Mouse (Mus musculus) cerebellum, adult 2 months (tissue): ENCODE measurements around the gene Ptpn6. TPM values are rescaled to one million over a fixed set of nuclear protein-coding genes. Genes with fewer than 3 reads are reported as not detected.
A peak's percentile ranks its signal among the peaks of the same experiment; 100 is the strongest.

Experiments used
- DNase-seq, 2 experiments: peaks; one replicate each; pipeline ENCODE4 v3.0.0; 2021
- H3K27ac ChIP-seq: fragments of 200-500 bp; 2 replicates; pipeline ENCODE4 v1.5.1; 2012; ENCODE audit warnings: low read length, control low read depth, inconsistent platforms; ENCODE audit not compliant: insufficient read depth
- H3K27me3 ChIP-seq: fragments of 200-500 bp; 2 replicates; pipeline ENCODE4 v1.6.1; 2012; ENCODE audit warnings: inconsistent platforms, mild to moderate bottlenecking, low read length, moderate library complexity; ENCODE audit not compliant: control insufficient read depth, insufficient read depth
- H3K4me1 ChIP-seq: fragments of 200-500 bp; 2 replicates; pipeline ENCODE4 v1.6.1; 2011; ENCODE audit warnings: low read length; ENCODE audit not compliant: control insufficient read depth, insufficient read depth
- H3K4me3 ChIP-seq: fragments of 200-500 bp; replicated peaks from 2 replicates; pipeline ENCODE3; 2011; ENCODE audit warnings: mild to moderate bottlenecking, low read depth, low read length, control low read depth; ENCODE audit not compliant: insufficient read depth
- CTCF ChIP-seq: fragments of 200-500 bp; IDR thresholded peaks from 2 replicates; pipeline ENCODE4 v1.5.1; 2011; ENCODE audit warnings: low read depth, mild to moderate bottlenecking, control low read depth, low read length, moderate library complexity, borderline replicate concordance; ENCODE audit not compliant: insufficient read depth
- POLR2A ChIP-seq: fragments of 200-500 bp; IDR thresholded peaks from 2 replicates; pipeline ENCODE4 v1.6.1; 2011; ENCODE audit warnings: low read length, control low read depth, borderline replicate concordance; ENCODE audit not compliant: insufficient read depth
- WGBS: fragments of 180-500 bp; shearing (Covaris S2); methylation state at CpG from one replicate; pipeline ENCODE4 v1.1.7; 2018; 5-methylcytosine and 5-hydroxymethylcytosine counted together
- polyA plus RNA-seq: library from polyadenylated mRNA; depleted of rRNA; stranded (reverse); fragments of >200 nt; gene quantifications from 2 replicates; pipeline ENCODE4 v1.2.3, GENCODE M21; 2012

The Ptpn6 gene
- polyA plus RNA-seq, 1 experiment: 2.2 TPM

DNA sequence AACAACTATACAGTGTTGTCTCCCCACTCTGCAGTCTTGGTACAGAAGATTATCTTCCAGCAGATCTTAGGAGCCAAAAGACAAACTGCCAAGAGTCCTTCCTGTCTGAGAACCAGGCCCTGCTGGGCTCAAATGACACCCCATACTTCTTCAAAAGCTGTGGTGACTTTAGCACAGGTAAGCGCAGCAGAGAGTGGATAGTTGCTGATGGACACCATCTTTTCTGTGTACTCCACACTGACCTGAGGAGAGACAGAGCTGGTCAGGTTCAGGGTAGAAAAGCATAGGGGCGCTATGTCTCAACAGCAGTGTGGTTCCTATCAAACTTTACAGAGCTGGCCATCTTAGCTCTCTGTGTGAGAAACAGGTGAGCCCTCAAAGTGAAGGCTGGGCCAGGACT is 34.1 kb downstream of the Ptpn6 start:
- no peak for TF ChIP-seq POLR2A
- TF ChIP-seq CTCF: no peak
- 93% methylated on average over 2 of the region's 2 CpGs for WGBS
- no peaks in the 10 kb centered on the region for H3K27me3 ChIP-seq
- no peak for DNase-seq
- H3K27ac ChIP-seq: no peak overlapping the region
- peaks cover 21% of the 10 kb centered on the region for H3K4me1 ChIP-seq
- H3K4me3 ChIP-seq: no peak overlapping the region

DNA sequence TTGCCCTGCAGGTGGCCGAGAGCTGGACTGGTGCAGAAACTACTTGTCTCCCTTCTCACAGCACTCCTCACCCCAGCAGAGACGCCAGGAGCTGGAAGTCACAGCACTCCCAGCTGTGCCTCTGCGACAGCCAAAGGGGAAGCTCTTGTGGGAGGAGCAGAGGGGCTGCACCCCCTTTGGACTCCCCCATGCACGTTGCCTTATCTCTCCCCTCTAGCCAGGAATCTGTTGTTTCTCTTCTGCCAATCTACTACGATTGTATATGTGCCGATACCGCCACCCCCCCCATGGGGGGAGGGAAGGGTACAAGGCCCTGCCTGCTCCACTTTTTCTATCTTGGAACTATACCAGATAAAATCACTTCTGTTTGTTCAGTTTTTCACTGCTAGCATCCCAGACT is 34.7 kb downstream of the Ptpn6 start:
- Histone ChIP-seq H3K27ac (no peak overlapping the region), H3K4me1 (peaks cover 22% of the 10 kb centered on the region), H3K27me3 (no peaks in the 10 kb centered on the region), H3K4me3 (no peak overlapping the region)
- TF ChIP-seq POLR2A (no peak), CTCF (no peak)
- 61% methylated on average over 7 of the region's 7 CpGs for WGBS
- no peak for DNase-seq

DNA sequence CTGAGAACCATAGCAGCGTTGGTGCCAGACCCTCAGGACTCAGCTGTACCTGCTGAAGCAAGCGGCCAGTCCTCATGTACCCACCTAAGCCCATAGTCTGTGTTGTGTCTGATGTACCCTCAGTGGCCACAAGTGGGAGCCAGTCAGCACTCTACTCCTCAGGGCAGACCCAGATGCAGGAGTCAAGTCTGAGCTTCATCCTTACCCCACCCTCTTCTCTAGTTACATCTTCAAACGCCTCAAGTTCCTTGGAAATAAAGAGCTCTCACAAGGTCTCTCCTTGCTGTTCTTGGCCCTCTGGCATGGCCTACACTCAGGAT is 35.8 kb downstream of the Ptpn6 start:
- Histone ChIP-seq H3K4me3 (no peak overlapping the region), H3K27me3 (no peaks in the 10 kb centered on the region), H3K27ac (no peak overlapping the region), H3K4me1 (peaks cover 16% of the 10 kb centered on the region)
- TF ChIP-seq CTCF: peak; percentile 85
- no peak for TF ChIP-seq POLR2A
- WGBS: 42% methylated on average over 3 of the region's 3 CpGs
- DNase-seq: peak; percentile 64 to 74

DNA sequence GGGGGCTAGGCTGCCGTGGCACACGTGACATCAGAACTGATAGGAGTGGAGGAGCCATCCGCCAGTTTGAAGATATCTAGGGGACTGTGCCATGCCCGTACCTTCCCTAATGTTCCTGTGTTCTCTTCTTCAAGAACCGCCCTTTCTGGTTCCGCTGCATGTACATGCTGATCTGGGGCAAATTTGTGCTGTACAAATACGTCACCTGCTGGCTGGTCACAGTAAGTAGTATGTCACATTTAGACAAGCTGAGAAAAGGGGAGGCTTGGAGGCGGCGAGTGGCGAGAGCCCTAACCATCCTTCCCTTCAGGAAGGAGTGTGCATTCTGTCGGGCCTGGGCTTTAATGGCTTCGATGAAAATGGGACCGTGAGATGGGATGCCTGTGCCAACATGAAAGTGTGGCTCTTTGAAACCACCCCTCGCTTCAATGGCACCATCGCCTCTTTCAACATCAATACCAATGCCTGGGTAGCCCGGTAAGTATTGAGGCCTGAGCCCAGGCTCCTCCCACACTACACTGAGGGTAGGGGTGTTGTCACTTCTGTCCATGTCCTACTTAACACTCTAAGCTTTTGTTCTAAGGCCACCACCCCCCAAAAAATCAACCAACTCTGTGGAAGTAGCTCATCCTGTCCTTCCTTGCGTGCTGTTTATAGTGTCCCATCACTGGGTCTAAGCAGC is 36.3 kb downstream of the Ptpn6 start:
- H3K4me1 ChIP-seq: peaks cover 16% of the 10 kb centered on the region
- WGBS: 88% methylated on average over 17 of the region's 17 CpGs
- no peak overlapping the region for H3K27ac ChIP-seq
- no peak for DNase-seq
- no peak overlapping the region for H3K4me3 ChIP-seq
- TF ChIP-seq CTCF (peak; percentile 3; the same call in 1 of the 2 replicates), POLR2A (no peak)
- no peaks in the 10 kb centered on the region for H3K27me3 ChIP-seq

DNA sequence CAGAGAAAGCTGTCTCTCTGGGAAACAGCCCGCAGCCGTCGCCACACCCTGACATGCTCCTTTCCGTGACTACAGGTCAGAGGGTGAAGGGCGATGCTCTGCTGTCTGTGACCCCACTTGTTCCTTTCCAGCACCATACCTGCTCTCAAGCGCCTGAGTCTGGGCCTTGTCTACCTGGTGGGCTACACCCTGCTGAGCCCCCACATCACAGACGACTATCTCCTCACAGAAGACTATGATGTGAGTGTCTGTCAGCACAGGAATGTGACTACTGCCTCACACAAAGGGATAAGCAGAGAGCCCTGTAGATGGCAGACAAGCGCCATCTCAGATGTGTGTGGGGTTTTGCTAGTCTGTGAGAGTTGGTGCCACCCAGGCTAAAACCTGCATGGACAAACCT is 37.2 kb downstream of the Ptpn6 start:
- 74% methylated on average over 8 of the region's 8 CpGs for WGBS
- Histone ChIP-seq H3K27me3 (no peaks in the 10 kb centered on the region), H3K4me1 (peaks cover 21% of the 10 kb centered on the region), H3K27ac (no peak overlapping the region), H3K4me3 (no peak overlapping the region)
- DNase-seq: no peak
- TF ChIP-seq CTCF (no peak), POLR2A (no peak)

DNA sequence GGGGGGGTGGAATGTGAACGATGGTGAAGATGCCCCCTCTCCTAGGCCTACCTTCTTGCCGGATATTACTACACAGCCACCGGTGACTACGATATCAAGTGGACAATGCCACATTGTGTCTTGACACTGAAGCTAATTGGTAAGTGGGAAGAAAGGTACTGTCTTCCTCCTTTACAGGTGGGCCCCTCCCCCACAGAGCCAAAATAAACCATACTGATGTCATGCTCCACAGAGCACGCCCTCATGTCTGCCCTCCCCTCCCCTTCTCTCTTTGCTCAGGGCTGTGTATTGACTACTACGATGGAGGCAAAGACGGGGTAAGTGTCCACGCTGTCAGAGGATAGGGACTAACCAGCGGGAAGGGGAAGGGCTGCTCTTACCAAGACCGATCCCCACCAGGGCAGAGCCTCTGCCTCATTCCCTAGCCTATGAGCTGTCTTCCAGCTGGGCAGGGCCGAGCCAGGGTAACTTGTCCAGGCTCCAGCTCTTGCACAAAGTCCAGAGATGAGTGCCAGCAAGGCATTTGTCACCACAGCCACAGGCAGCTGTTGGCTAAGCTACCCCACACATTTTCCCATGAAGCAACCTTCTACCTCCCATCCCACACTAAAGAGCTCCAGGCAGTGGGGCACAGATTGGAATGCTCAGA is 38.4 kb downstream of the Ptpn6 start:
- Histone ChIP-seq H3K4me3 (no peak overlapping the region), H3K4me1 (peaks cover 22% of the 10 kb centered on the region), H3K27me3 (no peaks in the 10 kb centered on the region), H3K27ac (peak overlapping the region; percentile 26)
- 39% methylated on average over 11 of the region's 11 CpGs for WGBS
- TF ChIP-seq POLR2A (no peak), CTCF (no peak)
- peak; percentile 54 to 69 for DNase-seq

DNA sequence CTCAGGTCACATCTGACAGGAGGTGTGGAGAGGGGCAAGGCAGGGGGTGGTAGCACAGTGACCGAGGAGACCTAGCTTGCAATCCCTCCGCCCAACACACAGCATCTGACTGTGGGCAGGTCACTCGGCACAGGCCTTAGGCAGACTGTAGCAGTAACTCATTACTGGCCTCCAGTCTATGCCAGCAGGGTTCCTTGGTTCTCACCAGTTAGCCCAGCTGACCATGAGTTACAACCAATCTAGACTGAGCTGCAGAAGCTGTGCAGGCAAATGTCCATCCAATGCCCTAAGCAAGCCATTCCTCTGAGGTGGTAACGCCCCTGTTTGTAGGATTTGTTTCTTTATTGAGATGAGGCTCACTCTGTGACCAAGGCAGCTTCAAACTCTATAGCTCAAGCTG is 39.1 kb downstream of the Ptpn6 start:
- Histone ChIP-seq H3K27me3 (no peaks in the 10 kb centered on the region), H3K4me3 (no peak overlapping the region), H3K27ac (peak overlapping the region; percentile 25; the same call in 1 of the 2 replicates), H3K4me1 (peaks cover 27% of the 10 kb centered on the region)
- TF ChIP-seq POLR2A (no peak), CTCF (no peak)
- DNase-seq: peak; percentile 43 to 60
- WGBS: 22% methylated on average over 4 of the region's 4 CpGs

DNA sequence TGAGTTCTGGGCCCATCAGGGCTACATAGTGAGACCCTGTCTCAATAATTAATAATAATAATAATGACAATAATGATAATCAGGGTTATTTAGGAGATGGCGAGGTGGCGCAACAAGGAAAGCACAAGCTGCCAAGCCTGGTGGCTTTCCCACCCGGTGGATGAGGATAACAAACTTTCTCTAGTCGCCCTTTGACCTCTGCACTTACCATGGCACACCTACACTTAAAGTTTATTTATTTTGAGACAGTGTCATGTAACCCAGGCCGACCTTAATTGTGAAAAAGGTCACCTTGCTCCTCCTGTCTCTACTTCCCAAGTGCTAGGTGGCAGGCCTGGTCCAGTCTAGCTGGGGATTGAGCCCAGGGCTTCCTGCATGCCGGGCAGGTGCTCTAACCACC is 39.8 kb downstream of the Ptpn6 start:
- H3K4me1 ChIP-seq: peaks cover 34% of the 10 kb centered on the region
- TF ChIP-seq POLR2A (no peak), CTCF (no peak)
- H3K27ac ChIP-seq: peak overlapping the region; percentile 25; the same call in 1 of the 2 replicates
- no peak for DNase-seq
- no peaks in the 10 kb centered on the region for H3K27me3 ChIP-seq
- no peak overlapping the region for H3K4me3 ChIP-seq
- WGBS: 90% methylated on average over 6 of the region's 6 CpGs
